Mouse (Mus musculus) C2C12 (cell line): ENCODE results near the gene Cacnb4. TPM values are rescaled to one million over a fixed set of nuclear protein-coding genes. Genes with fewer than 3 reads are reported as not detected.
A peak's percentile ranks its signal among the peaks of the same experiment; 100 is the strongest.

ENCODE experiments used
- H3K27me3 ChIP-seq: one replicate; pipeline ENCODE4 v1.6.1; 2011; ENCODE audit not compliant: control insufficient read depth, insufficient read depth, insufficient read length
- H3K36me3 ChIP-seq: one replicate; pipeline ENCODE4 v1.6.1; 2011; ENCODE audit not compliant: control insufficient read depth, insufficient read depth
- H3K4me3 ChIP-seq: one replicate; pipeline ENCODE4 v1.5.1; 2011; ENCODE audit warnings: mild to moderate bottlenecking, control low read depth; ENCODE audit not compliant: poor library complexity, insufficient read depth, severe bottlenecking
- H3K79me2 ChIP-seq: one replicate; pipeline ENCODE4 v1.6.1; 2011; ENCODE audit not compliant: control insufficient read depth, insufficient read depth
- H3K79me3 ChIP-seq: one replicate; pipeline ENCODE4 v1.6.1; 2011; ENCODE audit warnings: low read depth, control low read depth
- H3ac ChIP-seq: one replicate; pipeline ENCODE3; 2011; ENCODE audit warnings: low read depth; ENCODE audit not compliant: control insufficient read depth, insufficient read length
- CEBPB ChIP-seq: IDR thresholded peaks from one replicate; pipeline ENCODE4 v1.6.1; 2011; ENCODE audit warnings: low read depth, mild to moderate bottlenecking, control low read depth, moderate library complexity
- CTCF ChIP-seq: IDR thresholded peaks from one replicate; pipeline ENCODE4 v1.5.1; 2011; ENCODE audit not compliant: control insufficient read depth, insufficient read depth, insufficient read length
- FOSL1 ChIP-seq: IDR thresholded peaks from one replicate; pipeline ENCODE4 v1.8.0; 2011; ENCODE audit warnings: mild to moderate bottlenecking, low read length; ENCODE audit not compliant: poor library complexity, insufficient read depth, severe bottlenecking
- MAX ChIP-seq: IDR thresholded peaks from one replicate; pipeline ENCODE4 v1.6.1; 2011; ENCODE audit warnings: mild to moderate bottlenecking, control low read depth
- MYOD1 ChIP-seq: IDR thresholded peaks from one replicate; pipeline ENCODE4 v1.6.1; 2011; ENCODE audit warnings: low read depth; ENCODE audit not compliant: control insufficient read depth, insufficient read length
- MYOG ChIP-seq: IDR thresholded peaks from one replicate; pipeline ENCODE4 v1.6.1; 2011; ENCODE audit not compliant: control insufficient read depth, insufficient read length; ENCODE audit errors: extremely low read depth
- USF1 ChIP-seq: IDR thresholded peaks from one replicate; pipeline ENCODE4 v1.6.1; 2011; ENCODE audit warnings: low read depth, mild to moderate bottlenecking, control low read depth, moderate library complexity
- polyA plus RNA-seq: library from polyadenylated mRNA; unstranded; fragments of >200 nt; fragmentation: generic; extraction: Trizol; gene quantifications from one replicate; pipeline ENCODE4 v1.2.1, GENCODE M21; 2012; ENCODE audit warnings: missing spikeins

Cacnb4 gene
- polyA plus RNA-seq, 1 experiment: 0.01 TPM

DNA sequence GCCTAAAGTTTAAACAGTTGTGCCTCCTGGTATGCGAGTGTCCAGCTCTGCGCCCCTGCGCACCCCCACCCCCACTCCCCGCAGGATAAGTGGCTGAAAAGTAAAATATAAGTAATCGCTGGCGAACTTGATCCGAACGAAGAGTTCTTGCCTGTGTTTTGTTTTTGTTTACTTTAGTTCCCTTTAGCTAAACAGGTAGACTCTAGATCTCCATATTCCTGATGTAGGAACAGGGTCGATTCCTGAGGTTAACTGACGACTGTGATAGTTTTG lies 251.2 kb downstream of the Cacnb4 start:
- Histone ChIP-seq H3K4me3 (peak overlapping the region; percentile 98), H3K79me3 (peaks cover 41% of the 10 kb centered on the region), H3K36me3 (peaks cover 3% of the 10 kb centered on the region), H3K27me3 (no peaks in the 10 kb centered on the region), H3ac (peak overlapping the region; percentile 1), H3K79me2 (peaks cover 42% of the 10 kb centered on the region)
- no peak for TF ChIP-seq CTCF
- TF ChIP-seq MYOG: no peak
- TF ChIP-seq USF1: no peak
- TF ChIP-seq MYOD1: no peak
- no peak for TF ChIP-seq FOSL1
- no peak for TF ChIP-seq MAX
- TF ChIP-seq CEBPB: no peak

DNA sequence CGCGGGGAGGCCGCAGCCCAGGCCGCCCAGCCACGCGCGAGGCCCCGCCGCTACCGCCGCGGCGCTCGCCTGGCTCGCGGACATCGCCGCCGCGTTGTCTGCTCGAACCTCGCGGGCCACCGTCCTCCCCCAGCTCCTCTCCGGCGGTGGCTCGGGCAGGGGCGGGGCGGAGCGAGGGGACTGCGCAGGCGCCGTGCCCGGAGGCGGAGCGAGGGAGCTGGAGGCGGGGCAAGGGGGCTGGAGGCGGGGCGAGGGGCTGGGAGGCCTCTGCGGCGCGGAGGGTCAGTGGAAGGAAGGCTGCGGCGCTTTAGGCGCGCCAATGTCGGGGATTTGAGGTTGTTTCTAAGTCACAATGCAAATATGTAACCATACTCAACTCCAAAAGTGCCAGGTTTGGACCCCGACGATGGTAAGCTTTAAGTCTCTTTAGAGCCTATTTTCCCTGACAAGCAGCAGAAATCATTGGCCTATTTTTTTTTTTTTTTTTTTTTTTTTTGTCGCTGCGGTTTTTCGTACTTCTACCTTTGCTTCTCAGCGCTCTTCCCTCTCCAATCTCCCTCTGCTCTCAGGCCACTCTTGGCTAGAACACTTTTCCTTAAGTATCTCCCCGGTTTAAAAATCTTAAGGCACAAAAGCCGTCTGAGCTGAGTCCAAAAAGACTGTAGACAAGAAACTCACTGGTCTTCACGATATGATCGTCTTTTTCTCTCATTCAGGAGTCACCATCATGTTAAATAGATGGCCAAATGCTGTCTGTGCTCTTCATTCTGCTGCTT lies 251.7 kb downstream of the Cacnb4 start, which contains the start of gene Arl5a:
Gene Arl5a, minus strand, starts transcription at position 155 of the 776 bp plus-strand sequence.
- H3K79me3 ChIP-seq: peaks cover 46% of the 10 kb centered on the region
- no peak for TF ChIP-seq MYOG
- TF ChIP-seq FOSL1: no peak
- TF ChIP-seq MYOD1: no peak
- no peak for TF ChIP-seq CEBPB
- TF ChIP-seq MAX: no peak
- TF ChIP-seq CTCF: no peak
- TF ChIP-seq USF1: no peak

DNA sequence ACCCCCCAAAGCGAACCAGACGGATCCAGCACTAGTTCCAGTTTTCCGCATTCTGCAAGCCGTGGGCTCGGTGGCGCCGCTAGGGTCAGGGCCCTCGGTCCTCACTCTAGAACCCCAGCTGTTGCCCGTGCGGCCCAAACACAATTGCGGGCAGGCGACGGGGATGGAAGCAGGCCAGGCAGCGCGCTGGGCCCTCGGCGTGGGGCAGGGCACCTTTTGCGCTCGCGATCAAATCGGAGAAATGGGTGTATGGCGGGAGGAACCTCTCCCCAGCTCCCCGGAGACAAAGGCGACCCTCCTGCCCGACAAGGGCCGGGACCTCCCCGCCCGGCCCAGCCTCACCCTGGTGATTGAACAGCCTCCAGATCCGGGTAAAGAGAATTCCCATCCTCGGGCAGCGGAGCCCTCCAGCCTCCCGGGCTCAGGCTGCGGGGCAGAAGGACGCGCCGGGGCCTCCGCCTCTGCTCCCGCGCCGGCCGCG lies 252.3 kb downstream of the Cacnb4 start:
- Histone ChIP-seq H3ac (peak overlapping the region; percentile 96), H3K4me3 (peak overlapping the region; percentile 98), H3K79me3 (peaks cover 53% of the 10 kb centered on the region), H3K79me2 (peaks cover 54% of the 10 kb centered on the region), H3K27me3 (no peaks in the 10 kb centered on the region), H3K36me3 (peaks cover 3% of the 10 kb centered on the region)
- TF ChIP-seq FOSL1 (no peak), MYOG (no peak), USF1 (no peak), MAX (no peak), CTCF (no peak), MYOD1 (no peak), CEBPB (no peak)

More for the DNA sequence above, 251.7 kb downstream of the Cacnb4 start, which contains the start of gene Arl5a:
- peak within 1 kb of the TSS; percentile 98 for H3K4me3 ChIP-seq
- no peaks in the 10 kb centered on the region for H3K27me3 ChIP-seq
- H3K79me2 ChIP-seq: peaks cover 48% of the 10 kb centered on the region
- peak within 1 kb of the TSS; percentile 96 for H3ac ChIP-seq
- peaks cover 3% of the 10 kb centered on the region for H3K36me3 ChIP-seq

GRCm38 (mm10) chr2:52423611-52424247 lies 252.9 kb downstream of the Cacnb4 start:
- no peaks in the 10 kb centered on the region for H3K27me3 ChIP-seq
- H3K79me2 ChIP-seq: peaks cover 60% of the 10 kb centered on the region
- peaks cover 3% of the 10 kb centered on the region for H3K36me3 ChIP-seq
- no peak for TF ChIP-seq FOSL1
- no peak for TF ChIP-seq USF1
- no peak for TF ChIP-seq CTCF
- no peak for TF ChIP-seq MYOG
- no peak for TF ChIP-seq MAX
- peak overlapping the region; percentile 96 for H3ac ChIP-seq
- peak overlapping the region; percentile 98 for H3K4me3 ChIP-seq
- peaks cover 58% of the 10 kb centered on the region for H3K79me3 ChIP-seq

GRCm38 (mm10) chr2:52422871-52423610 lies 253.6 kb downstream of the Cacnb4 start:
- Histone ChIP-seq H3ac (no peak overlapping the region), H3K79me2 (peaks cover 67% of the 10 kb centered on the region), H3K79me3 (peaks cover 65% of the 10 kb centered on the region), H3K27me3 (no peaks in the 10 kb centered on the region), H3K4me3 (peak overlapping the region; percentile 98), H3K36me3 (peaks cover 9% of the 10 kb centered on the region)
- TF ChIP-seq MYOD1 (no peak), MYOG (no peak), CTCF (no peak), FOSL1 (no peak), MAX (no peak), CEBPB (no peak), USF1 (no peak)
